Mouse (Mus musculus) MEL (cell line): ENCODE measurements around the gene Kynu. TPM values are rescaled to one million over a fixed set of nuclear protein-coding genes. Genes with fewer than 3 reads are reported as not detected.

ENCODE experiments used
- DNase-seq: peaks from one replicate; pipeline ENCODE4 v3.0.0; 2011; ENCODE audit warnings: low read depth, low spot score
- H3K27ac ChIP-seq: 2 replicates; pipeline ENCODE4 v1.5.1; 2012; ENCODE audit warnings: low read depth, mild to moderate bottlenecking, control low read depth, low read length, moderate library complexity; ENCODE audit not compliant: control insufficient read depth
- H3K27me3 ChIP-seq, 2 experiments: fragments of 150-350 bp in 1 of 2; sonication (generic) in 1 of 2; 2 replicates each; pipeline ENCODE4 v1.6.1; 2012; ENCODE audit warnings: low read length in 2 of 2, mild to moderate bottlenecking in 2 of 2, improper control_type of control experiment in 1 of 2, moderate library complexity in 1 of 2; ENCODE audit not compliant: insufficient read depth in 2 of 2, control insufficient read depth in 1 of 2
- H3K36me3 ChIP-seq, 2 experiments: 2 replicates each; pipeline ENCODE4 v1.6.1; 2012 to 2014; ENCODE audit warnings: low read length in 2 of 2, improper control_type of control experiment in 1 of 2, inconsistent platforms in 1 of 2, mild to moderate bottlenecking in 1 of 2; ENCODE audit not compliant: insufficient read depth in 2 of 2, control insufficient read depth in 1 of 2
- H3K4me1 ChIP-seq, 2 experiments: fragments of 150-350 bp in 1 of 2; sonication (generic) in 1 of 2; 2 replicates each; pipeline ENCODE4 v1.6.1; 2012; ENCODE audit warnings: low read length in 2 of 2, improper control_type of control experiment in 1 of 2, mild to moderate bottlenecking in 1 of 2; ENCODE audit not compliant: insufficient read depth in 2 of 2, control insufficient read depth in 1 of 2
- H3K4me3 ChIP-seq, 2 experiments: fragments of 150-350 bp in 1 of 2; sonication (generic) in 1 of 2; 2 replicates each; pipeline ENCODE4 v1.5.1; 2012; ENCODE audit warnings: low read depth in 2 of 2, low read length in 2 of 2, mild to moderate bottlenecking in 2 of 2, moderate library complexity in 2 of 2, control low read depth in 1 of 2, improper control_type of control experiment in 1 of 2; ENCODE audit not compliant: control insufficient read depth in 1 of 2, insufficient read depth in 1 of 2
- H3K79me2 ChIP-seq: 2 replicates; pipeline ENCODE4 v1.6.1; 2012; ENCODE audit warnings: mild to moderate bottlenecking, low read length, moderate library complexity; ENCODE audit not compliant: control insufficient read depth, poor library complexity, insufficient read depth
- H3K9ac ChIP-seq: 2 replicates; pipeline ENCODE4 v1.6.1; 2012; ENCODE audit warnings: low read depth, mild to moderate bottlenecking, control low read depth, low read length, moderate library complexity; ENCODE audit not compliant: control insufficient read depth, poor library complexity, severe bottlenecking
- H3K9me3 ChIP-seq: fragments of 150-350 bp; sonication (generic); replicated peaks from 2 replicates; pipeline ENCODE4 v1.6.1; 2012; ENCODE audit warnings: mild to moderate bottlenecking, low read length, improper control_type of control experiment, moderate library complexity; ENCODE audit not compliant: insufficient read depth
- CTCF ChIP-seq, 3 experiments: IDR thresholded peaks in 2 of 3; conservative IDR thresholded peaks in 1 of 3; 2 replicates each; pipeline ENCODE4 v1.5.1; 2011 to 2012; ENCODE audit warnings: low read length in 3 of 3, low read depth in 2 of 3, mild to moderate bottlenecking in 2 of 3, improper control_type of control experiment in 1 of 3, inconsistent platforms in 1 of 3, mixed read lengths in 1 of 3, moderate library complexity in 1 of 3; ENCODE audit not compliant: control insufficient read depth in 1 of 3, insufficient read depth in 1 of 3, poor library complexity in 1 of 3, severe bottlenecking in 1 of 3
- EP300 ChIP-seq, 2 experiments: IDR thresholded peaks; 2 replicates each; pipeline ENCODE4 v1.6.1; 2011; ENCODE audit warnings: improper control_type of control experiment in 2 of 2, low read length in 2 of 2, low read depth in 1 of 2, mild to moderate bottlenecking in 1 of 2
- ETS1 ChIP-seq: IDR thresholded peaks from 2 replicates; pipeline ENCODE4 v1.6.1; 2012; ENCODE audit warnings: low read depth, mild to moderate bottlenecking, inconsistent platforms, low read length, improper control_type of control experiment, moderate library complexity
- GATA1 ChIP-seq: IDR thresholded peaks from 2 replicates; pipeline ENCODE4 v1.6.1; 2011; ENCODE audit warnings: low read depth, low read length, improper control_type of control experiment
- MAZ ChIP-seq: IDR thresholded peaks from 2 replicates; pipeline ENCODE4 v1.6.1; 2012; ENCODE audit warnings: low read depth, mild to moderate bottlenecking, inconsistent platforms, low read length, improper control_type of control experiment
- MXI1 ChIP-seq: IDR thresholded peaks from 2 replicates; pipeline ENCODE4 v1.6.1; 2011; ENCODE audit warnings: mild to moderate bottlenecking, low read depth, low read length, improper control_type of control experiment
- MYB ChIP-seq: IDR thresholded peaks from 2 replicates; pipeline ENCODE4 v1.6.1; 2011; ENCODE audit warnings: mild to moderate bottlenecking, low read depth, low read length, improper control_type of control experiment
- POLR2AphosphoS2 ChIP-seq: IDR thresholded peaks from 2 replicates; pipeline ENCODE4 v1.6.1; 2011; ENCODE audit warnings: low read length, improper control_type of control experiment
- RCOR1 ChIP-seq: IDR thresholded peaks from 2 replicates; pipeline ENCODE4 v1.6.1; 2012; ENCODE audit warnings: low read depth, mild to moderate bottlenecking, inconsistent platforms, low read length, improper control_type of control experiment
- SIN3A ChIP-seq: IDR thresholded peaks from 2 replicates; pipeline ENCODE4 v1.6.1; 2012; ENCODE audit warnings: low read length, improper control_type of control experiment, inconsistent platforms
- TCF12 ChIP-seq: IDR thresholded peaks from 2 replicates; pipeline ENCODE4 v1.6.1; 2014; ENCODE audit warnings: low read depth, mild to moderate bottlenecking, inconsistent platforms, low read length, improper control_type of control experiment, moderate library complexity
- ZC3H11A ChIP-seq: IDR thresholded peaks from 2 replicates; pipeline ENCODE4 v1.6.1; 2012; ENCODE audit warnings: low read depth, mild to moderate bottlenecking, inconsistent platforms, low read length, improper control_type of control experiment
- ZKSCAN1 ChIP-seq: IDR thresholded peaks from 2 replicates; pipeline ENCODE4 v1.6.1; 2012; ENCODE audit warnings: low read depth, mild to moderate bottlenecking, inconsistent platforms, low read length, improper control_type of control experiment, moderate library complexity
- ZMIZ1 ChIP-seq: IDR thresholded peaks from 2 replicates; pipeline ENCODE4 v1.6.1; 2012; ENCODE audit warnings: low read depth, mild to moderate bottlenecking, inconsistent platforms, low read length, improper control_type of control experiment, moderate library complexity
- ZNF384 ChIP-seq: IDR thresholded peaks from 2 replicates; pipeline ENCODE4 v1.6.1; 2012; ENCODE audit warnings: low read depth, mild to moderate bottlenecking, inconsistent platforms, low read length, improper control_type of control experiment
- polyA plus RNA-seq, 2 experiments: library from polyadenylated mRNA; stranded (reverse) in 1 of 2; unstranded in 1 of 2; fragments of >175 nt in 1 of 2; fragments of >200 nt in 1 of 2; gene quantifications; 2 replicates each; pipeline versions ENCODE4 v1.2.1 to v1.2.4; 2012; ENCODE audit warnings: low replicate concordance in 2 of 2, low read depth in 1 of 2; ENCODE audit not compliant: insufficient read length in 2 of 2, insufficient read depth in 1 of 2, missing spikeins in 1 of 2
- total RNA-seq: library from RNA; depleted of rRNA; stranded (reverse); fragments of 300-350 nt; gene quantifications from 2 replicates; pipeline ENCODE4 v1.2.3, GENCODE M21; 2012

The Kynu gene
- total and polyA plus RNA-seq, 3 experiments = 0.04 TPM; not detected in 2

GRCm38 (mm10) chr2:43673619-43674018 is 118.5 kb downstream of the Kynu start (continued):
- peak; percentile 59 for TF ChIP-seq GATA1
- TF ChIP-seq CTCF (IDR thresholded peaks at IDR 0.05 in 2 of 3, conservative IDR thresholded peaks at IDR 0.05 in 1 of 3; ENCODE audit: control insufficient read depth in 1 of 3, insufficient read depth in 1 of 3, low read depth in 2 of 3, low read length in 3 of 3, poor library complexity in 1 of 3, severe bottlenecking in 1 of 3) = peak in 2 of 3 experiments; percentile 80 to 87; a peak in 5 of 6 replicates

GRCm38 (mm10) chr2:43674098-43674497 is 119.0 kb downstream of the Kynu start:
- Histone ChIP-seq H3K9me3 (no peaks in the 10 kb centered on the region), H3K79me2 (no peaks in the 10 kb centered on the region), H3K4me1 (peaks cover 6% of the 10 kb centered on the region in 2 experiments; a peak in 2 of 4 replicates), H3K27me3 (no peaks in the 10 kb centered on the region), H3K4me3 (peak overlapping the region; percentile 18 to 43; a peak in 3 of 4 replicates), H3K9ac (peak overlapping the region; percentile 41), H3K27ac (no peak overlapping the region), H3K36me3 (peaks cover 0 to 4% of the 10 kb centered on the region in 2 experiments; a peak in 1 of 4 replicates)
- TF ChIP-seq POLR2AphosphoS2 (no peak), ZC3H11A (no peak), MAZ (no peak), MXI1 (peak; percentile 30; the same call in 1 of the 2 replicates)
- peak; percentile 45 for DNase-seq

- no peak overlapping the region for H3K27ac ChIP-seq
- H3K9ac ChIP-seq = no peak overlapping the region
- H3K36me3 ChIP-seq = peaks cover 0 to 4% of the 10 kb centered on the region in 2 experiments; a peak in 1 of 4 replicates
- no peaks in the 10 kb centered on the region for H3K9me3 ChIP-seq
- TF ChIP-seq ZMIZ1 (no peak), SIN3A (peak; percentile 41; the same call in 1 of the 2 replicates), RCOR1 (peak; percentile 20; the same call in 1 of the 2 replicates), MYB (peak; percentile 52; the same call in 1 of the 2 replicates), TCF12 (peak; percentile 51; the same call in 1 of the 2 replicates), ZKSCAN1 (no peak), ZNF384 (no peak), ETS1 (0 out of 2 replicates have a peak, but pooled peaks have one; percentile 20), GATA1 (peak; percentile 29; the same call in 1 of the 2 replicates), EP300 (IDR thresholded peaks at IDR 0.05; ENCODE audit: low read depth in 1 of 2, low read length in 2 of 2) (peak; percentile 51 to 61; a peak in 2 of 4 replicates)
- no peak overlapping the region for H3K4me3 ChIP-seq
- peak; percentile 47 for DNase-seq
- no peaks in the 10 kb centered on the region for H3K27me3 ChIP-seq
- H3K4me1 ChIP-seq = peaks cover 6% of the 10 kb centered on the region in 2 experiments; a peak in 2 of 4 replicates
- H3K79me2 ChIP-seq = no peaks in the 10 kb centered on the region
These were observed 120.1 kb downstream of the Kynu start for GRCm38 (mm10) chr2:43675277-43675676.
